Mouse (Mus musculus) spleen, adult 18-20 months (tissue): ENCODE results near the gene Cd40.

Experiments
- DNase-seq, 2 experiments: peaks; one replicate each; pipeline ENCODE4 v3.0.0; 2022; ENCODE audit warnings: mixed read lengths in 2 of 2

Cd40 gene

DNA sequence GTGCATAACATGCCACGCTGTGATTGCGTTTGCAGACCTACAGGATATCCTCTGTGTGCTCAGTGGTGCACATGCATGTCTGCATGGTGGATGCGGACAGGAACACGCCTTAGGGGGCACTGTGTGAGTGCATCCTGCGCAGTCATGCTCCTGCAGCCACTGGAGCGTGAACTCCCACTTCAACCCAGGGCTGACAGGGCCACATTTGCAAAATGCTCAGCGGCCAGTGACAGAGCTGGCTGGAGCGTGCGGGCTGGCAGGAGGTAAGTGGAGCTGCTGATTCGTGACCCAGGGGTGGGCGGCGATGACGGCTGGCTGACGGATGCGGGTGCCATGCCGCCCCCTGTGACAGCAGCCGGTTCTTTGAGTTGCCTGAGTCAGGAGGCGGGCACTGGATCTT is 51.2 kb downstream of the Cd40 start:
- DNase-seq: no peak

DNA sequence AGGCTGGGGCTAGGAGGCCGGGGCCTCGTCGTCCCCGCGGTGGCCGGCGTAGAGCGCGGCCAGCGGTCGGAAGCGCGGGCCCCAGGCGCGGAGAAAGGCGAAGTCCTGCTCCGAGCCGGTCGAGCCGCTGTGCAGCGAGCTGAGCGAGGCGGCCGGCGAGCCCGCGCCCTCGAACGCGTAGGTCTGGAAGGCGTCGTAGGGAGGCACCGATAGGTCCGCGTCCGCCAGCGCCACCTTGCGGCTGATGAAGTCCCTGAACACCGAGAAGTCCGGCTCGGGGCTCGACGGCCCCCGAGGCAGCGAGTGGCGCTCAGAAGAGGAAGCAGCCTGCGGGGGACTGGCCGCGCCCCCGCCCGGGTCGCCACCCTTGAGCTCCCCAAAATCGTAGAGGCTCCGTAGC is 56.7 kb downstream of the Cd40 start:
- DNase-seq: peak; percentile 58 to 86

DNA sequence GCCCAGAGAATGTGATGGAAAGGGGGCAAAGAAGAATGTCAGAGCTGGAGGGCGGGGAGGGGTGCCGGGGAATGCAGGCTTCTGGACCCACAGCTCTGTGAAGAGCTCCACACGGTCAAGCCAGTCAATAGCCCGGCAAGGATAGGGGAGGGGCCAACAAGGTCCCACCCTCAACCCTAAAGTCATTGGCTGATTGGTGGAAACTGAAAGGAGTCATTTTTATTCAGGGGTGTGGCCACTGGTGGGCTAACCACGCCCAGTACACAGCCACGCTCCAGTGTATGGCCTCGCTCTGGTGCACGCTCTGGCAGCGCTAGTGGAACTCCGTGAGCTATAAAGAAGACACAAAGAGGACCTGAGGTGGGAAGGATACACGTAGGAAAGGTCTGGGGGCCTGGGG is 58.3 kb downstream of the Cd40 start:
- DNase-seq: no peak

DNA sequence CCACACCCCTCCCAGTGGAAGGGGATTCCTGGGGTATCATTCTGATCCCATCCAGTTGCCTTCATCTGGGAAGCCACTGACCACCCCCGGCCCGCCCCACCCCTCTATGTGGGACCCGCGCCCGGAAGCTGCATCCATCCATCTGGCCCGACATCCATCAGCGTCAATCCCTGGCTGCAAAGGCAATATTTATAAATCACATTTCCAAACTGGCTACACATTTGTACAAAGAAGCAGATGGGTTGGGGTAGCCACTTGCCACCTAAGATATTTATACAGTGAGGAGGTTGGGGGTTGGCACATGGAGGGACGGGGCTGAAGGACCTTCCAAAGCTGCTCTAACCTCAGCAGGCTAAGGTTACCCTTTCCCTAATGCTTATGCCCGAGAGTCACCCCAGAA is 65.3 kb downstream of the Cd40 start:
- no peak for DNase-seq

DNA sequence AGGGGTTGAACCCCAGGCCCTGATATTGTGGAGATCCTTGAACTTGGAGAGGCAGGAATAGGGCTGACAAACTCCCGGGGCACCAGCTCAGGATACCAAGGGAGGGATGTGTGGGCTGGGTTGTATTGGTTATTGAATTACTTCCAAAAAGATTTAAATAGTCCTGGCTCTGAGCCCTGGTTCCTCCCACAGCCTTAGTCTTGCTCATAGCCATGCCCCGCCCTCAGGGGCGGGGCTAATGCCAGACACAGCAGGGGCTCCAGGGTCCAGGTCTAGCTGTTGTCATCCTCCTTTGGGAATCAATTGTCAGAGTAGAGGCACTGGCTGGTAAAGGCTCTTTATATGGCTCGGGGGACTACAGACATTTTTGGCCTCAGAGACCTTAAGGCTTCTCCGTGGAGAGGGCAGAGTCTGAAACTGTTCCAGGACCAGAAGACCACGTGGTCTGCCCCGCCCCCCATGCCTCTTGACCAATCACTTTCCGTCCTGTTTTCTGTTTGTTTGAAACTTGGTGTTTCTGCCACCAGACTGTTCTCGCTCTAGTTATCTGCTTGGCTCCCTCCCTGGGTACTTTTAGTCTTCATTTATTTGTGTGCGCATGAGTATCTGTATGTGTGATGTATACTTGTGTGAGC is 65.9 kb downstream of the Cd40 start:
- no peak for DNase-seq
